Mouse (Mus musculus) A20 (cell line): ENCODE measurements at regions not wholly inside any gene's neighbourhood (a gene's known extent, or its start where the extent isn't known, plus 50 kb on each side); places are given as distances from the start of the nearest gene placed in this dataset.
"Not testable (repeated sequence)": the region's sequence is repeated elsewhere in the genome, so short reads cannot be mapped to it uniquely, and the experiment has no call there.

Experiments used
- DNase-seq: peaks from one replicate; pipeline ENCODE4 v3.0.0-alpha.2; 2011; ENCODE audit warnings: low read depth, low spot score

DNA sequence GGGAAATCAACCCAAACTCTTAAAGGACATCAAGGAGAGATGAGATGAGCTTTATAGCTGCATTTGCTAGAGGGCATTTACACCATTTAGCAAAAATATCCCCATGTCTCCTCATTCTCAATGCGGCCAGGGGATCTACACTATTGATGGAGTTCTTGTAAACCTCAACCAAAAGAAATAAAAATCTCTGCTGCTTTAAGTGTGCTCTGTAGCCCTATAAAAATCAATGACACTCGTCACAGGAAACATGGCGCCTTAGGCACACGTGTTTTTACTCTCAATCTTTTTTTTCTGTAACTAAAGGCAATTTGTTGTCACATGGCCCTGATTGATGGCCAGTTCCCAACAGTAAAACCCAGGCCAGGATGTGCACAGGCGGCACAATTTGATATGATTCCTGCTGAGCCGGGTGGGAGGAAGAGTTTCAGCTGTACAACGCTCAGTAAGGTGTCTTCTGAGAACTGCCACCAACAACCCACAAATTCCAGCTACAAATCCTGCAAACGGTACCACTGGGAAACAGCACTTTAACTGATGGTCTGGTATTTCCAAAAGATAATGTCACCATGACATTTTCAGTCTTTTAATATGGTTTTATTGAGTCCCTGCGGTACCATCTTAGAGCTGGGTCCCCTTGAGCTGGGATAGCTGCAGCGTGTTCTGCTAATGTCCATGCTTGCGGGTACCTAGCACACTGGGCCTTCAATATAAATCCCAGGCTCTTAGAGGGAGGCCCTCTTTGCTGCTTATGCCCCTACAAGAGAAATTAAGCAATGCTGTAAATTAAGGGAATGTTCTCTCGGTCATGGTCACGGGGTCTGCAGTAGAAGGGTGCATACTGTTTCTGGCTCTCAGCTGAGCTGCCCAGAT lies 78.8 kb downstream of the Tpbg start:
- no peak for DNase-seq

- DNase-seq, result no peak
Measured at GRCm38 (mm10) chr9:85925259-85925658, 83.1 kb downstream of the Tpbg start.

GRCm38 (mm10) chr9:85932209-85932608 lies 90.0 kb downstream of the Tpbg start:
- no peak for DNase-seq

DNA sequence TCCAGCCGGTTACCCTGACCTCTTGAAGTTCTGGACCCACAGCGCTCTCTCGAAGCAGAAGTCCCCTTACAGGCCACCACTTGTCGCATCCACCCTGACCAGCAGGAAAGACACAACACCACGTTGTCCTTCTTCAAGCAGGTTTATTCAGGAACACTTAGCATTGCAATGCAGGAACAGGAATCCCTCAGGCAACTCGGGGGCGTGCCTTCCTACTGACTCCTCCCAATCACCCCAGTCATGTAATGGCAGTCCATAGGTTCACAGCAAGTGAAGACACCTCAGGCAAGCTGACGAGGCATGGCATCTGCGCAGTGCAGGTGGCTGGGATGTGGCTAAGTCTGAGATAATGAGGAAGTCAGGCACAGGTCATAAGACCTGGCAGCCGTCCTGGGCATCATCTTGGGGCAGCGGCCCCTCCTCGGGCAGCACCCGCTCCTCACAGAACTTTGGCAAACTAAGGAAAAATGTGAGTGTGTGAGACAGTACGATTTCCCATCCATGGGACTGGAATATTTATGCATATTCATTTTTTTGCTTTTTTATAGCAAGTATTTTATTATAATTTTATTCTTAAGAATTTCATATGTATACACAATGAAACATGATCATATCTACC lies 101.0 kb downstream of the Tpbg start:
- DNase-seq, result not testable (repeated sequence)

DNA sequence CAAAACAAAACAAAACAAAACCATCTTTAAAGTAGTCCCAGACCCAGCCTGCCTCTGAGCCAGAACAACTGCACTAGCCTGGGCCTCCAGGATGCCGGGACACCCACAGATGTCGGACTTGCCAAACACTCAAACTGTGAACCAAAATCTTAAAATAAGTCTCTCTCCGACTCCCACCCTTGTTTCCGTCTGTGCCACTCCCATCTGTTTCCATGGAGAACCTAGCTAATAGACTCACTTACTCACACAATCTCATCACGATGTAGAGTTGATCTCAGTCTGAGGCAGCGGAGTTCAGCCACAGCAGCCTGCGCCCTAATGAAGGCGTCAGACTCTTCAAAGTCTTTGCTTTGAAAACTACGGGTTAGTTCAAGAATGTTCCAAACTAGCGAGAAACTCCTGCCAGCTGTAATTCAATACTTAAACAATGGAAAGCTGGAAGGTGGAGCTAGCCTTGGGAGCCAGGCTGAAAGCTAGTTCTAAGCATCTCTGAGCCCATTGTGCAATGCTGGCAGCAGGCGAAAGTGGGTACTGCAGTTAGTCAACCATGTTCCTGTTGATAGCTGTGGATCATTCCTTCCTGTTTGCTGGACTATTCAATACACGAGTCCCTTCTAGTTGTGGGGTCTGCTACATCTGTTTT lies 106.4 kb downstream of the Tpbg start:
- DNase-seq, result no peak

DNA sequence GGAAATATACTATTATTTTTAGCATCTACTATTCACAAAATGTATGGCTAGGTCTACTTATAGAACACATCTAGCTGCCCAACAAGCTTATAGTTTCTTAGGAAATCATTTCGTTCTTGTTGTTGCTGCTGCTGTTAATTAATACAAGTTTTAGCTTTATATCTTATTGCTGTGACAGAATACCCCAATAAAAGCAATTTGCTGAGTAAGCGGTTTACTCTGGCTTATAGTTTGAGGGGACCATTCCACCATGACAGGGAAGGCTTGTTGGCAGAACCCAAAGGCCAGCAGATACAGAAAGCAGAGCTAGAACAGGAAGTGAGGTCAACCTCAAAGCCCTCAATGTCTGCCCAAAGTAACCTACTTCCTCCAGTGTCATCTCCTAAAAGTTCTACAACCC lies 109.6 kb downstream of the Tpbg start:
- DNase-seq, result no peak

GRCm38 (mm10) chr9:85970076-85970475 lies 127.9 kb downstream of the Tpbg start:
- DNase-seq, result no peak

DNA sequence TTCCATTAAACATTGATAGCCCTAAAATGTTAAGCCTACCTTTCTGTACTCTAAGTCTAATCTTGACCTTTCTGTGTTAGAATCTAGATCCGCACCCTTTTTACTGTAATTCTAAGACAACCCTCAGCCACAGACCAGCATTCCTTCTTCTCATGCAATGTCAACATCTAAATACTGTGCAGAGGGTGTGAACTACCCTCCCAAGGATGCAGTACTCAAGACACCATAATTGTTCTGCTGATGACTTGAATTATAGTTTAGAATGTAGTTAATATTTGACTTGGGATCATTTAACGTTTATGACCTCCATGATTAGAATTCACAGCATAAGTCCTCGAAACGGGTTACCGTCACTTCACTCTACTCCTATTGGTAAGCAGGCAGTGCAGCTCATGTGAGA lies 139.2 kb downstream of the Tpbg start:
- DNase-seq, result no peak

DNA sequence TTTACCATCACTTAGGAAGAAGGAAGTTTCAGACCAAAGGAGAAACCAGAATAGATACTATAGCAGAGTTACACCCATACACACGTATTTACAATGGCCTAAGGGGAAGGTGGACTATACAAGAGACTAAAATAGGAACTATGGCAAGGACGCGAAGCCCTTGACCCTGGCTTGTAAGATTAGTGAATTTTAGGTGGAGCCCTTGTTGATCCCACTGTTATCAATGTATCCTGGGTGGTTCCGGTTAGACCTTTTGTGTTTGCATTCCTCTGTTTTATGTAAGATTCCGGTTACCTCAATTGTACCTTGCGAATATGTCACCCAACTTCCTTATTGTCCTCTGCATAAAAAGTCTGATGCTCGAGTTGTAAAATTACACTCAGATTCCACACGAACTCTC lies 141.3 kb downstream of the Tpbg start:
- DNase-seq, result not testable (repeated sequence)

GRCm38 (mm10) chr9:85985671-85986070 lies 143.5 kb downstream of the Tpbg start:
- no peak for DNase-seq

GRCm38 (mm10) chr9:85986142-85986541 lies 144.0 kb downstream of the Tpbg start:
- DNase-seq, result no peak

DNA sequence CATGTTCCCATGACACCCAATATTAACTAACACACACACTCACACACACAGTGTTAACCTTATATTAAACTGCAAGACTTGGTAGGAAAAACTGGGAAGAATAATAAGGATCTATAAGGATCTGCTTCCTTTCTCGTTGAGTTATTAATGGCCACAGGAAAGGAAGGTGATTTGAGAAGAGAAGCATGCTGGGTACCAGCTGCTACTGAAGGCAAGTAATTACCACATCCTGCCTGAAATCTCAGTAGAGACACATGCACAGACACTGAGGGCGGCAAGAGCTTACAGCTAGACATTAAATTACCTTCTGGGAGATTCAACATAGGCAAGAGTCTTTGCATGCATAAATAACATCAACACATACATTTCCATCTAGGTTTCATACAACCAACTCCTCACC lies 160.8 kb downstream of the Tpbg start:
- no peak for DNase-seq

- no peak for DNase-seq
Measured at GRCm38 (mm10) chr9:86011661-86012060, 169.5 kb downstream of the Tpbg start.

DNA sequence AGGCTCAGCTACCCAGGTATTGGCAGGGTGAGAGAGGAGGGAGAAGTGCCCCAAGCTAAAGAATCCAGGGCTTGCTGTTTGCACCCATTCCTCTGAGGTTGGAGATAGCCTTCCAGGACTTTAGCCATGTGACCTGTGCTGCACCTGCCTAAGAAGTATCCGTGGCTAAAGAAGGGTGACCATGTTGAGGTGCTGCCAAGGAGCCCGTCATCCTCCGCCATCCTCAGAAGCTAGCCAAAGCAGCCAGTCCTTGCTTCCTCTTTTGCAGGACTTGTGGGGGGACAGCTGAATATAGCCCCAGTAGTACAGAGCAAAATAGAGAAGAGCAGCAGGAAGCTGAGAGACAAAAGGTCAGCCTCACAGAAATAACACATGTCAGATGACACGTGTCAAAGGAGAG lies 173.7 kb downstream of the Tpbg start:
- DNase-seq, result peak; percentile 69

DNA sequence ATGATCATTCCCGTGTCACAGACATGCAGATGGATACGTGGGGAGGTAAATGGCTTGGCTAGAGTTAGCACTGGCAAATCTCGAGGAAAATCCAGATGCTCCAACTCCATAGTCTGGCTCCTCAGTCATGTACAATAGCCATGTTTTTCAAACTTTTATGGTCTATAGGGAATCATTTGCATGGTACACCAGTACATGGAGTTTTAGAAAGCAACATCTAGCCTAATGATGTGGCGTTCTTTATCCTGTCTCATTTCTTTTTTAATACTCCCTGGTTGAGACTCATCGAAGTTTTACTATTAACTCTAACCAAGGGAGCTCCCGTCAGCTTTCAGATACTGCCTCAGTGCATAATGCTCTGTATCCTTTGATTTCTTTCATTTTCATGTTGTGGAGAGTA lies 178.0 kb downstream of the Tpbg start:
- DNase-seq, result no peak

DNA sequence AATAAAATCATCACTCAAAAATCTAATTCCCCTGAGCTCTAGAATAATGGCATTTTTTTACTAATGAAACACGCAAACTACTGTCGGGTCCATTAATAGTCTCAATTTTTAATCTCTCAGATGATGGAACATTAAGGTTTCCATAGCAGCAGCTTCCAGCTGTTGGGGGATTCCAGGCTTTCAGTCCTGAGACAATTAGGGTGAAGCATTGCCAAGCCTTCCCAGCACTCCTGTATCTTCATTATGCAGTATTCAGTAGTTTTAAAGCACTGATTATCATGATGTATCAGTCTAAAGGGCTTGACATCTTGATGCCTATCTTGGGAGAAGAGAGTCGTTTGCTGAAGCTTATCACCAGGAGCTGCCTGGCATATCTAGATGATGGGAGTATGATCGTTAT lies 178.6 kb downstream of the Tpbg start:
- no peak for DNase-seq

DNA sequence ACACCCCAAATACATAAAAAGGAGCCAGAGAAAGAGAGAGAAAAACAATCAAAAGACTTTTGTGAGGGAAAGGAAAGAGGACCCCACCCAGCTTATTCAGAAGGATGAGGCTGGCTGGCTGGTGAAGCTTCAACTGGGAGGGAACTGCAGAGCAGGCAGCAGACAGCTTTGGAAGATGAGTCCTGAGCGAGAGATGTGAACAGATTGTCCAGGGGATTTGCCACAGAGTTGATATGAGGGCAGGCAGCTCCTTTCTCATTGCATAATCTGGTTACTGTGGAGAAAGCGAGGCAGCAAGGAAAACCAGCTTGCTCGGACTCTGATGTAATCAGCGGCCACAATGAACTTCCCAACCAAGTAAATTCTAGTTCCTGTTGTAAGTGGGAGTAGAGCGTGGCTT lies 188.6 kb downstream of the Tpbg start:
- no peak for DNase-seq

DNA sequence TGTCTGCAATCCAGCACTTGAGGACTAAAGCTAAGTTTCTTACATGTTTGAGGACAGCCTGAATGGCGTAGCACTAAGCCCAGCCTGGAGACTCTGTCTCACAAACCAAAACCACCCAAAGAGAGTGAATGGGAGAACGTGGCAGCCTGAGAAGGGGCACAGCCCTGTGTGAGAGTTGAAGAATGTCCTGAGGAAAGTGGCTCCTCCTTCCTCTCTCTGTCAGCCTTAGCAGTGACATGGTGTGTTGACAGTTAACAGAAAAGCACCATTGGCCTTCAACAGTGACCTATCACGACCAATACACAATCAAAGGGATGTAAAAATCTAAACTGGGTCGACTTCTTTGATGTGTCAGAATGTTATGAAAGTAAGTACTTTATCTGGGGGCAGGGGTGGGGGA lies 201.9 kb downstream of the Tpbg start:
- no peak for DNase-seq

GRCm38 (mm10) chr9:86058116-86058515 lies 215.9 kb downstream of the Tpbg start:
- DNase-seq, result no peak

- DNase-seq, result no peak
Measured at GRCm38 (mm10) chr9:86060049-86060448, 217.9 kb downstream of the Tpbg start.

GRCm38 (mm10) chr9:86061230-86061629 lies 219.1 kb downstream of the Tpbg start:
- no peak for DNase-seq

DNA sequence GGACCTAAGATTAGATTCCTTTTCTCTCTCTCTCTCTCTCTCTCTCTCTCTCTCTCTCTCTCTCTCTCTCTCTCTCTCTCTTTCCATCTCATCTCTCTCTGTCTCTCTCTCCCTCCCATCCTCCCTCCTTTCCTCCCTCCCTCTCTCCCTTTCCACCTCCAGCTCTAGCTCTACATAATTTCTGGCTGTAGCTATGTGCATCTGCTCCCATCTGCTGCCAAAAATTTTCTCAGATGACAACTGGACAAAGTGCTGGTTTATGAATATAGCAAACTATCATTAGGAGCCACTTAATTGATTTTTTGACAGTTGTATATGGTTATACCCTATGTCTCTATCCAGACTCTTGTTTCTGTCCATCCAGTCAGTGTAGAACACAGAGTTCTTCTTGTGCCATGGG lies 237.1 kb downstream of the Tpbg start:
- no peak for DNase-seq

- no peak for DNase-seq
Measured at GRCm38 (mm10) chr9:86081873-86082272, 239.7 kb downstream of the Tpbg start.
